8 mouse cellular contexts compared by ENCODE assay signal in the genomic region with DNA sequence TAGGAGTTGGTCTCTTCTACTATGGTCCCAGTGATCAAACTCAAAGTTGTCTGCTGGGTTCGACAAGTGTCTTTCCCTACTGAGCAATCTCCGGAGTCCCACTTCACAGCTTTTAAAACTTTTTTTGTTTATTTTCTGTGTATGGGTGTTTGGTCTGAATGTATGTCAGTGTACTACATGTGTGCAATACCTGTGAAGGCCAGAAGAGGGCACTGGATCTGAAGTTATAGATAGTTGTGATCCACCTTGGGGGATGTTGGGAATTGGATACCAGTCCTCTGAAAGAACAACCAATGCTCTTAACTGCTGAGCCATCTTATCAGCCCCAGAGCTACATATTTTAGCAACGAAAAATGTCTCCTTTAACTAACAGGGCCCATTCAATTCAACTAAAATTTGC.
A peak's percentile ranks its signal among the peaks of the same experiment; 100 is the strongest.
DNase-seq lines count a peak whose midpoint lies in the region; ATAC-seq and TF ChIP-seq lines count a peak whose summit lies in the region.

No protein-coding gene starts in this region.

- TF ChIP-seq CTCF in MEL (IDR thresholded peaks at IDR 0.05 in 2 of 3, conservative IDR thresholded peaks at IDR 0.05 in 1 of 3; ENCODE audit: control insufficient read depth in 1 of 3, insufficient read depth in 1 of 3, low read depth in 2 of 3, low read length in 3 of 3, poor library complexity in 1 of 3, severe bottlenecking in 1 of 3): peak; percentile 28 to 70 (median 65)

- H3K79me2 ChIP-seq in MEL (ENCODE audit: control insufficient read depth, insufficient read depth, low read length, poor library complexity): no peaks in the 10 kb centered on the region

- peak; percentile 17 for DNase-seq in heart, postnatal 4 days
- DNase-seq in 3T3-L1 (ENCODE audit: low read depth, low spot score) (peak; percentile 61), MEL (ENCODE audit: low read depth, low spot score) (peak; percentile 72)
- peak; percentile 8 for DNase-seq in kidney, postnatal 14 days
- DNase-seq in frontal cortex, postnatal 10 days (ENCODE audit: low spot score in 2 of 2): no peak
- DNase-seq in right cerebral cortex, postnatal 14 days: no peak
- DNase-seq in frontal cortex, postnatal 14 days (ENCODE audit: low spot score in 2 of 2): no peak

- ATAC-seq in heart, embryonic 12.5 days (ENCODE audit: insufficient number of reproducible peaks, low FRiP score): no peak

- no peaks in the 10 kb centered on the region for H3K9me3 ChIP-seq in heart, embryonic 12.5 days (replicated peaks)
- no peaks in the 10 kb centered on the region for H3K9me3 ChIP-seq in MEL (replicated peaks; ENCODE audit: insufficient read depth, low read length)

- TF ChIP-seq POLR2A in MEL (IDR thresholded peaks at IDR 0.05; ENCODE audit: control insufficient read depth in 1 of 2, insufficient read depth in 1 of 2, low read depth in 1 of 2, low read length in 2 of 2, poor library complexity in 1 of 2): no peak

- H3K4me3 ChIP-seq in heart, embryonic 12.5 days: no peak overlapping the region
- H3K4me3 ChIP-seq in MEL (ENCODE audit: control insufficient read depth in 1 of 2, insufficient read depth in 1 of 2, low read depth in 2 of 2, low read length in 2 of 2): no peak overlapping the region

- no peak overlapping the region for H3K4me2 ChIP-seq in heart, embryonic 12.5 days

- TF ChIP-seq EP300 in MEL (IDR thresholded peaks at IDR 0.05; ENCODE audit: low read depth in 1 of 2, low read length in 2 of 2): no peak

- 84% methylated on average over 3 of the region's 3 CpGs for WGBS in heart, embryonic 12.5 days

- no peak overlapping the region for H3K27ac ChIP-seq in heart, embryonic 12.5 days (ENCODE audit: poor library complexity, severe bottlenecking)
- H3K27ac ChIP-seq in MEL (ENCODE audit: control insufficient read depth, low read depth, low read length): no peak overlapping the region

- peaks cover under 1% of the 10 kb centered on the region; the same call in 1 of the 2 replicates for H3K4me1 ChIP-seq in heart, embryonic 12.5 days (replicated peaks)
- H3K4me1 ChIP-seq in MEL (ENCODE audit: control insufficient read depth in 1 of 2, insufficient read depth in 2 of 2, low read length in 2 of 2): no peaks in the 10 kb centered on the region

- H3K36me3 ChIP-seq in heart, embryonic 12.5 days: peaks cover 4% of the 10 kb centered on the region; the same call in 1 of the 2 replicates
- H3K36me3 ChIP-seq in MEL (ENCODE audit: control insufficient read depth in 1 of 2, insufficient read depth in 2 of 2, low read length in 2 of 2): peaks cover 0 to 2% of the 10 kb centered on the region in 2 experiments

- H3K9ac ChIP-seq in heart, embryonic 12.5 days: no peak overlapping the region
- H3K9ac ChIP-seq in MEL (ENCODE audit: control insufficient read depth, low read depth, low read length, poor library complexity, severe bottlenecking): no peak overlapping the region

- peak; percentile 50 for TF ChIP-seq RAD21 in MEL (IDR thresholded peaks at IDR 0.05; ENCODE audit: low read depth, low read length)

- H3K27me3 ChIP-seq in heart, embryonic 12.5 days (replicated peaks): no peaks in the 10 kb centered on the region
- no peaks in the 10 kb centered on the region for H3K27me3 ChIP-seq in MEL (ENCODE audit: control insufficient read depth in 1 of 2, insufficient read depth in 2 of 2, low read length in 2 of 2)

TF ChIP-seq in MEL, 35 proteins besides CTCF, POLR2A, EP300 and RAD21:
- peak; percentile 62 for TF ChIP-seq SMC3 (IDR thresholded peaks at IDR 0.05; ENCODE audit: low read depth, low read length)
- peak; percentile 39; the same call in 1 of the 2 replicates for TF ChIP-seq ZC3H11A (IDR thresholded peaks at IDR 0.05; ENCODE audit: low read depth, low read length)
- no peak for TF ChIP-seq ZKSCAN1 (IDR thresholded peaks at IDR 0.05; ENCODE audit: low read depth, low read length)
- TF ChIP-seq NRF1 (IDR thresholded peaks at IDR 0.05; ENCODE audit: insufficient read depth, low read depth, low read length, poor library complexity, severe bottlenecking): no peak
- no peak for TF ChIP-seq POLR2AphosphoS2 (IDR thresholded peaks at IDR 0.05; ENCODE audit: low read length)

Comparison
In these comparisons a context has a peak if more than half of its experiments do, and no peak if none do; other contexts are left out.
1. DNase-seq: peak in heart, postnatal 4 days (single experiment), 3T3-L1 (single experiment), MEL (single experiment) and kidney, postnatal 14 days (single experiment); none in frontal cortex, postnatal 10 days (0 of 2), right cerebral cortex, postnatal 14 days (single experiment) and frontal cortex, postnatal 14 days (0 of 2).